ENCODE assay signal across 32 mouse cellular contexts in the genomic region with DNA sequence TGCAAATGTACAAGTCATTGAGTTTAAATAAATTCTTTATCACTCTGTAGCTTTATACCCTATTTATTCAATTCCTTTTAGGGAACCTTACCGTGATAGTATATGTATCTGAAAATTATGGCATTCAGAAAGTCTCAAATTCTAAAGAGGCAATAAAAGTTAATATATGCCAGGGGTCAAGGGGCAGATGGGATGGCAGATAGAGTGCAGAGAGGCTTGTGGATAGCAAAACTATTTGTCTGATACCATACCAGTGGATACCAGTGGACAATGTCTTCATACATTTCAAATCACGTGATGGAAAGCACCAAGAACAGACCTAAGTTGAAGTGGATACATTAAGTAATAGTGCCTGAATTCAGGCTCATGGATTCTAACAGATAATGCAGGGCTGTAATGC.
"Had no signal": no experiment of that assay in that cellular context is flagged by ENCODE, and none has a peak within 500 bp of the region (broad histone marks: within the 10 kb centered on the region; RNA-seq: fewer than 3 reads in every experiment).

No protein-coding gene starts in this region.

- H3K9ac ChIP-seq: limb, embryonic 12.5 days; limb, embryonic 13.5 days; limb, embryonic 15.5 days; liver, embryonic 12.5 days; liver, embryonic 13.5 days; liver, embryonic 14.5 days; liver, embryonic 15.5 days; liver, postnatal 0 days; lung, embryonic 14.5 days; lung, embryonic 15.5 days; midbrain, embryonic 12.5 days; midbrain, embryonic 13.5 days; midbrain, embryonic 15.5 days; neural tube, embryonic 12.5 days had no signal

- H3K27ac ChIP-seq: limb, embryonic 10.5 days; limb, embryonic 12.5 days; limb, embryonic 13.5 days; limb, embryonic 15.5 days; liver, embryonic 12.5 days; liver, embryonic 13.5 days; liver, embryonic 14.5 days; liver, embryonic 15.5 days; lung, embryonic 15.5 days; macrophage; midbrain, embryonic 10.5 days; midbrain, embryonic 12.5 days; midbrain, embryonic 13.5 days; midbrain, embryonic 15.5 days; neural tube, embryonic 12.5 days had no signal

- H3K4me2 ChIP-seq: limb, embryonic 12.5 days; limb, embryonic 13.5 days; limb, embryonic 15.5 days; liver, embryonic 11.5 days; liver, embryonic 12.5 days; liver, embryonic 13.5 days; liver, embryonic 15.5 days; lung, embryonic 14.5 days; lung, embryonic 15.5 days; midbrain, embryonic 11.5 days; midbrain, embryonic 12.5 days; midbrain, embryonic 13.5 days; midbrain, embryonic 15.5 days; neural tube, embryonic 12.5 days had no signal

- DNase-seq: left cerebral cortex, postnatal 4 days; liver; liver, embryonic 13.5 days; liver, postnatal 0 days; lung, adult 18-20 months; lung, adult 2 months; lung, embryonic 14.5 days; lung, postnatal 10 days; lung, postnatal 14 days; lung, postnatal 36 days; lung, postnatal 4 days; midbrain, embryonic 14.5 days had no signal

- H3K4me3 ChIP-seq: limb, embryonic 10.5 days; limb, embryonic 12.5 days; limb, embryonic 13.5 days; limb, embryonic 15.5 days; liver, embryonic 12.5 days; liver, embryonic 13.5 days; liver, embryonic 15.5 days; lung, embryonic 15.5 days; megakaryocyte, embryonic 14.5 days; midbrain, embryonic 10.5 days; midbrain, embryonic 12.5 days; midbrain, embryonic 13.5 days; midbrain, embryonic 15.5 days; myocyte; neural tube, embryonic 12.5 days had no signal

- H3K27me3 ChIP-seq: limb, embryonic 12.5 days; limb, embryonic 13.5 days; limb, embryonic 15.5 days; liver, embryonic 12.5 days; liver, embryonic 13.5 days; liver, embryonic 15.5 days; lung, embryonic 15.5 days; megakaryocyte, embryonic 14.5 days; midbrain, embryonic 12.5 days; midbrain, embryonic 13.5 days; midbrain, embryonic 15.5 days; neural tube, embryonic 12.5 days had no signal

- H3K36me3 ChIP-seq: limb, embryonic 10.5 days; limb, embryonic 12.5 days; limb, embryonic 13.5 days; limb, embryonic 15.5 days; liver, embryonic 12.5 days; liver, embryonic 13.5 days; liver, embryonic 15.5 days; lung, embryonic 15.5 days; midbrain, embryonic 10.5 days; midbrain, embryonic 12.5 days; midbrain, embryonic 13.5 days; midbrain, embryonic 15.5 days; neural tube, embryonic 12.5 days had no signal

- ATAC-seq: liver, embryonic 12.5 days; liver, postnatal 0 days; lung, postnatal 0 days; midbrain, embryonic 13.5 days; midbrain, embryonic 15.5 days; midbrain, embryonic 16.5 days had no signal

- H3K9me3 ChIP-seq: limb, embryonic 10.5 days; limb, embryonic 12.5 days; limb, embryonic 13.5 days; limb, embryonic 15.5 days; liver, embryonic 12.5 days; liver, embryonic 13.5 days; liver, embryonic 15.5 days; lung, embryonic 15.5 days; megakaryocyte, embryonic 14.5 days; midbrain, embryonic 10.5 days; midbrain, embryonic 12.5 days; midbrain, embryonic 13.5 days; midbrain, embryonic 15.5 days; neural tube, embryonic 12.5 days had no signal

- H3K4me1 ChIP-seq: limb, embryonic 10.5 days; limb, embryonic 13.5 days; limb, embryonic 15.5 days; liver, embryonic 12.5 days; liver, embryonic 13.5 days; liver, embryonic 15.5 days; lung, embryonic 15.5 days; megakaryocyte, embryonic 14.5 days; midbrain, embryonic 10.5 days; midbrain, embryonic 12.5 days; midbrain, embryonic 13.5 days; midbrain, embryonic 15.5 days; neural tube, embryonic 12.5 days had no signal
